Mouse (Mus musculus) gastrocnemius, postnatal 36 days (tissue): Measurements from ENCODE around the gene Gmppb. TPM values are rescaled to one million over a fixed set of nuclear protein-coding genes. Genes with fewer than 3 reads are reported as not detected.
"Not testable (repeated sequence)": the region's sequence is repeated elsewhere in the genome, so short reads cannot be mapped to it uniquely, and the experiment has no call there.

ENCODE experiments used
- DNase-seq, 2 experiments: peaks; one replicate each; pipeline ENCODE4 v3.0.0; 2022
- intact Hi-C: fragments of 180-260 bp; cut with DNase I; formaldehyde crosslinking; loops from one replicate; pipeline ENCODE4 v1.15.1; 2025
- long read RNA-seq, 2 experiments: library from polyadenylated mRNA; stranded (forward); transcript quantifications; one replicate each; pipeline ENCODE4 v2.0.0; 2021
- total RNA-seq, 2 experiments: library from RNA; stranded (reverse); gene quantifications; 2 replicates each; pipeline ENCODE4 v1.2.3; 2021

Gmppb gene
- 1 to 10 TPM; 3.3 to 3.8 TPM for total RNA-seq
- long read RNA-seq, experiment 1, partial matches to known transcripts, result 0 of 5 reads
- long read RNA-seq, experiment 1, other reads (novel, unspliced or antisense), result 1 of 5 reads
- long read RNA-seq, experiment 2, partial matches to known transcripts, result 0 of 7 reads
- long read RNA-seq, experiment 2, other reads (novel, unspliced or antisense), result 3 of 7 reads

DNA sequence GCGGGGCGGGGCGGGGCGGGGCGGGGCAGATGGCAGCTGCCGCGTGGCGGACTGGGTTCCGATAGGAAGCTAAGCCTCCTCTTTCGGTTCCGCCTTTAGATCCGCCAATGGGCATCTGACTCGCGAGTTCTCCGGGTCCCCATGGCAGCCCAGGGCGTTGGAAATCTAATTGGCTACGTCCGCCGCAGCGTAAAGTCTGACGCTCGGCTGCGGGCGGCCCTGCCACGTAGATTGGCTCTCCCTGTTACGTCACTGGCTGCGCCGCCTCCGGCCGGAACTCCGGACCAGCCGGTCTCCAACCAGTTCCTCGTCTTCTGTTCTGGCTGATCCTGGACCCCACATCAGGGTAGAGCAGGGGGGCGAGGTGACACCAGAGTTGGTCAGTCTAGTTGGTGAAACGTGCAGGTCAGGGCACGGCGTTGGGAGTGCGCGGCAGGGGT lies at the start of gene Gmppb:
TSS of gene Gmppb (plus strand) at position 227 of the 440 bp plus-strand sequence.
- DNase-seq, result peak; percentile 90 to 92
- intact Hi-C loops, result loop anchor here (5.0 kb wide), 1 partner anchor 47 kb away; the partner anchor contains the start of gene Ip6k1

DNA sequence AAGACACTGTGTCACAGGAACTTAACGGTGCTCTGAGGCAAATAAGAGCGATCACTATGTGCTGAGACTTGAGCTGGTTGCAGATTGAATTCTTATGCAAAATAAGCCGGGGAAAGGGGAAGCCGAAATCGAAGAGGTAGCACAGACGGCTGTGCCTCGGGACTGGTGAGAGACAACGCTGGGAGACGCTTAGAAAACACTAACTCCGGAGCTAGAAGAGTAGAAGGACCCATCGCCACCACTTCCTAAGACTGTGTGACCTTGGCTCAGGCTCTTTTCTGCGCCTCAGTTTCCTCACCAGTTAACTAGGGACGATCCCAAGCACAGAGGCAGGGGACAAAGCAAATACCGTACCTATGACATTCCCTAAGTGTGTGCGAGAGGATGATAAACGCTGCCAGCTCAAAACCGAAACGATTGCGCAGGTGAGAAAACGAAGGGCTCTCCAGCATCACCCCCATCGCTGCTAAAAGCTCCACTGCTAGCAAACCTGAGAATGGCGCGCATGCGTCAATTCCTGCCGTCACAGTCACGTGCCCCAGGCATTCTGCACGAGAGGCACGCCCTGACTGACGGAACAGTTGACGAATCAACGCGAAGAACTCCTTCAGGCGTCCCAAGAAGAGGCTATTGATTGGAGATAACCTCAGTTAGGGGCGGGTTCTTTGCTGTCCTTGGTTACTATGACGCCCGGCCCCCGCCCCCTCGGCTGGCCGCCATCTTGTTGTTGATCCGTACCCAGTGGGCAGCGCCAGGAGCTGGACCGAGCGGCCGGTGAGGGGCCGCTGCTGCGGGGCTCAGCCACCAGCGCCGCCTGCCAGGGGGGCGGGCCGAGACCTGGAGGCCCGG lies 46.9 kb upstream of the Gmppb start, which contains the start of gene Ip6k1:
TSS of gene Ip6k1 (plus strand) at position 580 of the 849 bp plus-strand sequence.
- intact Hi-C loops, result loop anchor here (5.0 kb wide), 1 partner anchor 45 kb away; the partner anchor contains the start of gene Gmppb

DNA sequence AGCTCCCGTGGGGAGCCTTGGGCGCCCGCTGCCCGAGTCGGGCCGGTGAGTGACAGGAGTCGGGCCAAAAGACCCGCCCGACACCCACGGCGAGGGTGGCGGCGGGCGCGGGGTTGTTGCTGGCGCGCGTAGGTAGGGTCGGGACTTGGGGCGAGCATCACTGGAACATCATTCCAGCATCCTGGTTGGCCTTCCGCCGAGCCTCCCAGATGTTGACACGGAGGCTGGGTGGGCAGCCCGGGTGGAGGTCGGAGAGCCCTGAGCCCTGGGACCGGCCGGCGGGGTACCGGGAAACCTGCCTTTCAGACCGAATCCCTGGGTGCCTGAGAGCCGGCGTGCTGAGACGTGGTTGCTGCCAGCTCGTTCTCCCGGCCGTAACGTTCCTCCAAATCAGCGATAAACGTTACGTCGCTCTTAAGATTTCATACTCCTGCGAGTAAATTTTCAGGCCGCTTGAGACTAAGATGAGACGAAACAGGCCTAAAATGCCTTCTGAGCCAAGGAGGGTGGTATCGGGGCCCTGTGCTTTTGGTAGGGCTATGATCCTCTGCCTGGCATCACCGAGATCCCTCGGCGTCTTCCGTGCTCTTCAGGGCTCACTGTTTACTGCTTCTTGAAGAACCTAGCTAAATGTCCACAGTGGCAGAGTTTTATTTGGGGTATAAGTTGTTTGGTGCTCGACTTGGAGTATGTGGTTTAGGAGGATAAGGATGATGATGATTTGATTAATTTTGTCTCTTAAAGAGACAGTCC lies 46.1 kb upstream of the Gmppb start:
- intact Hi-C loops, result loop anchor here (5.0 kb wide), 1 partner anchor 44 kb away; the partner anchor contains the start of gene Gmppb
- no peak for DNase-seq

More for the DNA sequence above, 46.9 kb upstream of the Gmppb start, which contains the start of gene Ip6k1:
- DNase-seq, result peak; percentile 100

DNA sequence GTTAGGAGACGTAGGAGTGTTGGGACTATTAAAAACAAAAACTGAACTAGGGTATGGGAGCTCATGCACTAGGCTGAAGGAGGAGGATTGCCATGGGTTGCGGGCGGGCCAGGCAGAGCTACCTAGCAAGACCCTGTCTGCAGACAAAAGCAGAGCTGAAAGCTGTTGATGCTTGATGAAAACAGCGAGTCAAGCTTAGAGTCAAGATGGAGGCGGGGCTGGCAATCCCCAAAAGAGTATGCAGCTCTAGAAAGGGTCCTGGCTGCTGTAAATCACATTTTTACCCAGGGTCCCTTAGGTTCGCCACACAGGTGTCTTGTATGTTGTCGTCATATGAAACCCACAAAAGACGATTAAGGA lies 45.5 kb upstream of the Gmppb start:
- DNase-seq, result no peak
- intact Hi-C loops, result loop anchor here (5.0 kb wide), 1 partner anchor 44 kb away; the partner anchor contains the start of gene Gmppb

DNA sequence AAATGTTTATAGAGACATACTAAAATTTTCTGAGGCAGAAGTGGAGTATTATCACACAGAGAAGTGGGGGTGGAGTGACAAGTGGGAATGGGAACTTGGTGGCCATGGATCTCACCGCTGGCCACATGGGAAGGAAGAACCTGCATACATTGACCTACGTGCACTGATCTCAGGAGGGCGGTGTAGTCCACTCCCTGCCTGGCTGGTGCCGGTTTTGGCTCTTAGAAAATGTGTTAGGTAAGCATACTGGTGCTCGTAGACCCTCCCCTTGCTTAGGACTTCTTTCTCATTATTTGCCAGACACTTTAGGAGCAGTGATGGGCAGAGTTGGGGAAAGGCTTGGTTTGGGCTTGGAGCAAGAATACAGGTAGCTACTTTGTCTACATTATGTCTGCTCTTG lies 41.0 kb upstream of the Gmppb start:
- no peak for DNase-seq
- intact Hi-C loops, result no loop called here

DNA sequence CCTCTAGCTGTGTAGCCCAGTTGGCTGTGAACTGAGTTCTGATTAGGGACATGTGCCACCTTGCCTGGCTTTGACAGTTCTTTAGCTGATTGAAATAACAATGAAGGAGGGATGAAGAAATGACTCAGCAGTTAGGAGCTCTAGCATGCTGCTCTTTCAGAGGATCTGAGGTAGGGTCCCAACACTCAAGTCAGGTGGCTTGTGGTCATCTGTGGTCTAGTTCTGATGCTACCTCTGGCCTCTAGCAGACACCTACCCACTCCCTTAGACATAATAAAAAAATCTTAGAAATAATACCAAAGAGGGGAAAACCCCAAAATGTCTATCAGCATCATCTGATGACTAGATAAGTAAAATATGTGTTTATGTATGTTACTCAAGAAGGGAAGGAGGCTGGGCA lies 38.7 kb upstream of the Gmppb start:
- no peak for DNase-seq
- intact Hi-C loops, result no loop called here

DNA sequence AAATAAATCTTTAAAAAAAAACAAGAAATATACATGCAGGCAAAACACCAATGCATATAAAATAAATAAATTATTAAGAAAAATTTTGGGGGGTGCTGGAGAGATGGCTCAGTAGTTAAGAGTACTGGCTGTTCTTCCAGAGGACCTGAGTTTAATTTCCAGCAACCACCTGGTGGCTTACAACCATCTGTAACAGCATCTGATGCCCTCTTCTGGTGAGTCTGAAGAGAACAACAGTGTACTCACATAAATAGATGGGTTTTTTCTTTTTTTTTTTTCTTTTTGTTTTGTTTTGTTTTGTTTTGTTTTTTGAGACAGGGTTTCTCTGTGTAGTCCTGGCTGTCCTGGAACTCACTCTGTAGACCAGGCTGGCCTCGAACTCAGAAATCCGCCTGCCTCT lies 35.5 kb upstream of the Gmppb start:
- intact Hi-C loops, DNase-seq: not testable (repeated sequence)

DNA sequence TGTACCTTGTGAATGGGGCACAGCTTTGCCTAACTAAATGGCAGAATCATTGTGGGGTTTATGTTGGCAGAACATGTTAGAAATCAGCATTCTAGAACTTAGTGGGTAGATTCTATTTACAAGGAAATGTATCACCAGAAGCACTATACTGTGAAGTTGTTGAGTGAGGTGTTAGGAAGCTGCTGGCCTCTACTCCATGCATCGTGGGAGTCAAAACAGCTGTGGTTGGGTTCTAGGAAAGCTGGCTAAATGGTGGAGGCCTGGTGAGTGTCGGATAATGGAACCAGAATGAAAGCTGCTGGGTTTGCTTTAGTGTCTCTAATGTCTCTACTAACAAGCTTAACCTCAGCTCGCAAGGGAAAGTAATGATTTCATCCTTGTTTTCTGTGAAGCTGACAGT lies 31.9 kb upstream of the Gmppb start:
- no peak for DNase-seq
- intact Hi-C loops, result no loop called here

DNA sequence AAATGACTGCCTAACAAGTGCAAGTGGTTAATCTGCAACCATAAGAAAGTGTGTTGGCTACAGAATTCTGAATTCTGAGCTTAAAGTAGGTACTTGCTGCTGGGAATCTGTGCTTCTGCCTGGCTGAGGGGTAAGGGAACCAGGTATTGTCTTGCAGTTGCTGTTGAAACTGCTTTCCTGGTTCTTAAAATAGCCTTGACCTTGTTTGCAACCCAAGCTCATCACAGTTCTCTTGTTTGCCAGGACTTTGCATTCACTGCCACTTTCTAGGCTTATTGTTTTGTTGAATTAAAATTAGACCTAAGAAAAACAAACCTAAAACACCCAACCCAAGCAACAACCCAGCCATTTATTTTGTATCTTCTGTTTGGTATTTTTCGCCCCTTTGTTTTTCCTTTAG lies 28.3 kb upstream of the Gmppb start:
- intact Hi-C loops, result no loop called here

DNA sequence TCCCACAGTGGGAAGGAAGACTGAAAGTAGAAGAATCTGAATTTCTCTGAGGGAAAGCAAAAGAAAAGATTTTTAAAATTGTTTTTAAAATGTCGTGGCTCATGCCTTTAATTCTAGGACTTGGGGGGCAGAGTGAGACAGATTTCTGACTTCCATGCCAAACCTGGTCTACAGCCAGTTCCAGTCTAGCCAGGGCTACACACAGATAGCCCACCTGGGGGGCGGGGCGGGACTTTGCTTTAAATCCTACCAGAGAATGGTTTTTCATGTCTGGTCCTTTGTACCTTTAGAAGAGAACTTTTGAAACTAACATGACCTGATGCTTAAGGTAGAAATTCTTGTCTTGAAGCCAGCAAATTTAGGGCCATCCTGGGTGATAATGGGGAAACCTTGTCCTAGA lies 25.8 kb upstream of the Gmppb start:
- intact Hi-C loops, result no loop called here

More for the DNA sequence above, 28.3 kb upstream of the Gmppb start:
- no peak for DNase-seq

DNA sequence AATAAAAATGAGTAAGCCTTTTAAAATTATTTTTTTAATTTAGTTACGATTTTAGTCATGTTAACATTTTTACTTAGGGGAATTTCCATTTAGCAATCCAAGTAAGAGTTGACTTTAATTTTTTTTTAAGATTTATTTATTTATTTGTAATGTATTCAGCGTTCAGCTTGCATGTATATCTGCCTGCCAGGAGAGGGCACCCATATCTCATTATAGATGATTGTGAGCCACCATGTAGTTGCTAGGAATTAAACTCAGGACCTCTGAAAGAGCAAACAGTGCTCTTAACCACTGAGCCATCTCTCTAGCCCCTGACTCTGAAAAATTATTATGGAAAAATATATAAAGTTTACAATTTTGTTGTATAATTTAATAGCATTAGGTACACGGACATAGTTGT lies 22.5 kb upstream of the Gmppb start:
- intact Hi-C loops, result no loop called here
- DNase-seq, result no peak

More for the DNA sequence above, 25.8 kb upstream of the Gmppb start:
- no peak for DNase-seq

DNA sequence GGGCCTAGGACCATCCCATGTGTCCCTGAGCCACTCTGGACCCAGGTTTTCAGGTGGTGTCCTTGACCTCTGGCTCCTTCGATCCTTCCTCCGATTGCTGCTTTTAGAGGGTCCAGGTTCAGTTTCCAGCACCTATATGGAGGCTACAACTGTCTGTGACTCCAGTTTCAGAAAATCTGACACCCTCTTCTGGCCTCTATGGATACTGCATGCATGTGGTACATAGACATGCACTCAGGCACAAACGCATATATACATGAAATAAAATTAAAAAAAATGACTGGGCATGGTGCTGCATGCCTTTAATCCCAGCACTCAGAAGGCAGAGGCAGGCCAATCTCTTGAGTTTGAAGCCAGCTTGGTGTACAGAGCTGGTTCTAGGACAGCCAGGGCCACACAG lies 21.2 kb upstream of the Gmppb start:
- no peak for DNase-seq
- intact Hi-C loops, result no loop called here

DNA sequence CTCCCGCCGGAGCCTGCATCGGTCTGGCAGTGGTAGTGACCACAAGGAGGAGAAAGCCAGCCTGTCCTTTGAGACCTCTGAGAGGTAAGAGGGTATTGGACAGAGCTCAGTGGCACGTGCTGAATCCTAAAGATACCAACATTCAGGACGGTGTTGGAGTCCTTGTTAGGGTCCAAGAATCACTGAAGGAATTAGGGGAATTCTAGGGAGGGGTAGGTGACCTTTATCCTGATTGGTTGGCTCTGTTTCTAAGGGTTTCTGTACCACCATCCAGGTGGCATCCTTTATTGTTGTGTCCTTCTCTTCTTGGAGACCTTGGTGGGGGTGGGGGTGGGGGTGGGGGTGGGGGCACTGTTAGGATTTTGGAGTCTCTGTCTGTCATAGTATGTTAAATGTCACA lies 16.9 kb upstream of the Gmppb start:
- intact Hi-C loops, result no loop called here
- no peak for DNase-seq

DNA sequence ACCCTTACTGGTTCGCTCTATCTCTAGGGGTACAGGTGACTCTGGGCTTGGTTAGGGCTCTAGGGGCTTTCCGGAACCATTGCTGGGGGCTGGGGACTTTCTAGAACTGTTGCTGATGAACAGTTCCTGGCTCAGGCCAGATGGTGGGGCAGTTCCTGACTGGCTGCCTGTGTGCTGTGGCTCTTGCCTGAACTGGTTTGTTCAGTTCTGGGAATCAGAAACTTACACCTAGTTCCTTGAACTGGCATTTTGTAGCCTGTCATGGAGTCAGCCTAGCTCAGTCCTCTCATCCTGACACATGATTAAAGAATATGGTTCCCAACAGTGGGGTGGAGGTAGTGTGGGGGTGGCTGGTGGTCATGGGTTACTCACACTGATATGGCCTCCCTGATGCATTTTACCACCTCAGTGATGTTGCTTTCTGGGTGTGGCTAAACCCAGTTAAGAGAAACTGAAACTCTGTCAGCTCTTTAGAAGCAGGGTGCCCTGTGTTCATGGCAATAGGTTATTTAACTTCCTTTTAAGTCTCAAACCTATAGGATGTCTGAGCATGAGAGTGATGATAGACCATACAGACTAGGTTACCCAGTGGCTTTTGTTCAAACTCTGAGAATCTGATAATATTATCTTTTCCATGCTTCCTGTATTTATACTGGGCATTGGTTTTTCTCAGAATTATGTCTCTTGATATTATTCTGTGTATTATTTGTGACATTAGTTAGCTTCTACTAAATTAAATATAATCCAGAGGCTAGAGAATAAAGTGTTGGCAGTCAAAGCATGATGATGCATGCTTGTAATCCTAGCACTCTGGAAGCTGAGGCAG lies 13.5 kb upstream of the Gmppb start:
- intact Hi-C loops, result no loop called here
- no peak for DNase-seq

DNA sequence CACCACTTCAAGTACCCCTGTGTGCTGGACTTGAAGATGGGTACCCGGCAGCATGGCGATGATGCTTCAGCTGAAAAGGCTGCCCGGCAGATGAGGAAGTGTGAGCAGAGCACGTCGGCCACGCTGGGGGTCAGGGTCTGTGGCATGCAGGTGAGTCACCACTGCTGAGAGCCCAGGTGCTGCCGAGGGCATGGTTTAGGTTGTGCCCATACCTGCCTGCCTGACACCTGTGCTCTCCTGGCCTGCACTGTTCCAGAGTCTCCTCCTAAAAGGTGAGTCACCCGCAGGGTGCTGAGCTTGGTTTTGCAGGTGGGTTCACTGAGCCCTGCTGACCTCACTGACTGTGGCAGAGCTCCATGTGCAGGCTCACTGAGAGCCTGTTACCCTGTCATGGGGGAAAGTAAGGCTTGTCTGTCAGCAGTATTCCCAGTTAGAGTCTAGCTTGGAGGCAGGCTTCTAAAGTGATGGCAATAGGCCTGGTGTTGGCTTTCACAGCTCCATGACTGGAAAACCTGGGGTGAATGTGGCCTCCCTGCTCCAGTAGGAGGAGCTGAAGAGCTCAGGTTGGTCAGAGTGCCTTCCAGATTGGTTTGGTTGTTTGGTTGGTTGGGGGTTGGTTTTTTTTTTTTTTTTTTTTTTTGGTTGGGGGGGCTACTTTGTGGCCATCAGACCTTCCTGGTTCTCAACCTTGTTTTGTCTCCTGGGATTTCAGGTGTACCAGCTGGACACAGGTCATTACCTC lies 4.1 kb upstream of the Gmppb start:
- intact Hi-C loops, result loop anchor here (5.0 kb wide), 1 partner anchor 43 kb away; the partner anchor contains the start of gene Ip6k1
- no peak for DNase-seq

DNA sequence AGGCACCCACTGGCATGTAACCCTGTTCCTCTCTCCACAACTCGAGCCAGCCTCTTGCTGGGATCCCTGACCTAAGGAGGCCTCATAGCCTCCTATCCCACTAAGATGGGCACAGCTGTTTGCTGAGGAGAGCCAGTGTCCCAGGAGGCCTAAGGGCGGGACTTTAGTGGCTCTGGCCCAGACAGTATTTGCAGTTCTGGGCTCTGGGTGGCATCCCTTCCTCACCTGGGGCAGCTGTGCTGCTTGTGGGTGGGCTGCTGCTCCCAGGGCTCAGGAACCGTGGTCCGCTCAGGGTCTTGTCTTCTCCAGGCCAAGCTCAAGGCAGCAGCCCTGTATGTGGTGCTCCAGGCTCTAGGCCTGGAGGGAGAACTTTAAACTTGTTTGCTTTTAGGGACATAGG lies 2.5 kb upstream of the Gmppb start:
- intact Hi-C loops, result loop anchor here (5.0 kb wide), 1 partner anchor 44 kb away; the partner anchor contains the start of gene Ip6k1
- no peak for DNase-seq

DNA sequence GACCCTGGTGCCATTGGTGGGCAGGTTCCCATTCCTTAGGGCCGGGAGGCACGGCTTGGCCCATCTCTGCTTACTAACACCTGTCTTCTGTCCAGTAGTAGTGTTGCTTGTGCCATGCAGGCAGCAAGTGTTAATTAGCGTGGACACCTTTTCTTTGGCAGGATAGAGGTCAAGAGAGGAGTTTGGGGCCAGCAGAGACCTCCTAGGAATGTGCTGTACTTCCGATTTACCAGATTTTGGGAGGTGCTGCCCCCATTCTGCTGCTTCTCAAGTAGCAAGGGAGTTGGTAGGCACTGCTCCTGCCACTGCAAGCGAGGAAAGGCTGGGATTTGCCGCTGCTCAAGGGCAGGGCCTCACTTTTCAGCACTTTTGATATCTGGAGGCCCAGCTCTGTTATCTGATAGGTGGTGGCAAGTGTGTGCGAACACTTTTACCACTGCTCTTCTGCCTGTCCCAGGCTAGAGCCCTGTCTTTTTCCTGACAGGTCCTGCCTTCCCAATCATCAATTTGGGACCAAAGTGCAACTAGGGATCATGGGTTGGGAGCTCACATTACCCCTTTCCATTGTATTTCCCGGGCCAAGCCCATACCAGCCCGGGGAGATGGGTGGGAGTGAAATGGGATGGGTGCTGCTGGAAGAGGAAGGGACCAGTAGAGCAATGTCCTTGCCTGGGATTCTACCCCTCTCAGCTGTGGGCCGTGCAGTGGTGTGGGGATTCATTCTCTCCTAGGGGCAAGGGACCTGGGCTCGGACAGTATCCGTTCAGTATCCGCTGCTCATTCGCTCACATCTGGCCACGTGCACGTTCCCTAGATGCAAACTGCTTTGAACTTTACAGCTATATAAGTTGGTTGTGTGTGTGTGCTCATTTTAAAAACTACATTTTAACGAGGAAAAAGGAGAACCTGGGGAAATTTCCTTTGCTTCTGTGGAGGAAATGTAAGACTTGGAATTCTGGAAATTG lies 1.2 kb upstream of the Gmppb start:
- peak in 1 of 2 experiments; percentile 15 for DNase-seq
- intact Hi-C loops, result loop anchor here (5.0 kb wide), 1 partner anchor 46 kb away; the partner anchor contains the start of gene Ip6k1

DNA sequence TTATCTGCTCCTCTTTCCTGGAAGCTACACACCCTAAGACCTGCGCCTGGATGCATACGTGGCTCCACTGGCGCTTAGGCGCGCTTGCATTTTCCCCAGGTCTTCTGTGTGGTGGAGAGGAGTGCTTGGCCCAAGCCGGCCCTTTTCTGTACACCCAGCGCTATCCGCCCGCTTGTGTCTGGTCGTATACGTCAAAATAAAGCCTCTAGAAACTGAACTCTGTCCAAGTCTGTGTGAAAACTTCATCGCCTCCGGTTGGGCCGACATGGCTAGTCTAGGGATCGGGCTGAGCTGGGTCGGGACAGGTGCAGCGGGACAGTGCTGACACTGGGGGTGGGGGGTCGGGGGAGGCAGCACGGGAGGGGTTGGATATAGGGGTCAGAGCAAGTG lies 481 bp upstream of the Gmppb start:
- intact Hi-C loops, result loop anchor here (5.0 kb wide), 1 partner anchor 46 kb away; the partner anchor contains the start of gene Ip6k1
- peak in 1 of 2 experiments; percentile 40 for DNase-seq
